Mouse (Mus musculus) intestine, embryonic 14.5 days (tissue): ENCODE data around the gene Cd81. TPM values are rescaled to one million over a fixed set of nuclear protein-coding genes. Genes with fewer than 3 reads are reported as not detected.

Experiments
- ATAC-seq: fragments of 200-750 bp; cut with Nextera tagmentation; replicated peaks from 2 replicates; pipeline ENCODE4 v1.8.0; 2017; ENCODE audit warnings: low read depth, moderate number of reproducible peaks, moderate TSS enrichment, moderate library complexity; ENCODE audit not compliant: low FRiP score, low TSS enrichment
- DNase-seq: peaks from one replicate; pipeline ENCODE4 v3.0.0-alpha.2; 2018; ENCODE audit warnings: low spot score
- H3K27ac ChIP-seq: fragments of 300-500 bp; sonication (generic); 2 replicates; pipeline ENCODE4 v1.5.1; 2014; ENCODE audit warnings: low read depth, mild to moderate bottlenecking, control low read depth
- H3K27me3 ChIP-seq: fragments of 300-500 bp; sonication (generic); replicated peaks from 2 replicates; pipeline ENCODE4 v1.6.1; 2014; ENCODE audit warnings: low read length, control low read depth; ENCODE audit not compliant: control insufficient read depth, insufficient read depth
- H3K36me3 ChIP-seq: fragments of 300-500 bp; sonication (generic); 2 replicates; pipeline ENCODE4 v1.6.1; 2014; ENCODE audit warnings: low read length, control low read depth; ENCODE audit not compliant: control insufficient read depth, insufficient read depth
- H3K4me1 ChIP-seq: fragments of 300-500 bp; sonication (generic); replicated peaks from 2 replicates; pipeline ENCODE4 v1.6.1; 2014; ENCODE audit warnings: low read length, control low read depth, mixed read lengths; ENCODE audit not compliant: control insufficient read depth, insufficient read depth
- H3K4me2 ChIP-seq: fragments of 300-500 bp; sonication (generic); 2 replicates; pipeline ENCODE4 v1.6.1; 2014; ENCODE audit warnings: low read length
- H3K4me3 ChIP-seq: fragments of 300-500 bp; sonication (generic); 2 replicates; pipeline ENCODE4 v1.5.1; 2014; ENCODE audit warnings: low read depth, low read length, control low read depth, mixed read lengths
- H3K9ac ChIP-seq: fragments of 300-500 bp; sonication (generic); 2 replicates; pipeline ENCODE4 v1.6.1; 2014; ENCODE audit warnings: mild to moderate bottlenecking, low read length
- H3K9me3 ChIP-seq: fragments of 300-500 bp; sonication (generic); 2 replicates; pipeline ENCODE4 v1.6.1; 2016; ENCODE audit warnings: low read length, control low read depth; ENCODE audit not compliant: control insufficient read depth
- WGBS: fragments of 180-500 bp; shearing (Covaris S2); extraction: QIAGEN DNeasy Blood & Tissue Kit; methylation state at CpG from one replicate; pipeline ENCODE4 v1.1.7; 2014; 5-methylcytosine and 5-hydroxymethylcytosine counted together
- polyA plus RNA-seq: library from polyadenylated mRNA; unstranded; fragments of >200 nt; fragmentation: Nextera tagmentation; extraction: Ambion mirVana; gene quantifications from 2 replicates; pipeline ENCODE4 v1.2.1, GENCODE M21; 2014

Cd81 gene
- polyA plus RNA-seq, 1 experiment from 2014 or later = 457 TPM

DNA sequence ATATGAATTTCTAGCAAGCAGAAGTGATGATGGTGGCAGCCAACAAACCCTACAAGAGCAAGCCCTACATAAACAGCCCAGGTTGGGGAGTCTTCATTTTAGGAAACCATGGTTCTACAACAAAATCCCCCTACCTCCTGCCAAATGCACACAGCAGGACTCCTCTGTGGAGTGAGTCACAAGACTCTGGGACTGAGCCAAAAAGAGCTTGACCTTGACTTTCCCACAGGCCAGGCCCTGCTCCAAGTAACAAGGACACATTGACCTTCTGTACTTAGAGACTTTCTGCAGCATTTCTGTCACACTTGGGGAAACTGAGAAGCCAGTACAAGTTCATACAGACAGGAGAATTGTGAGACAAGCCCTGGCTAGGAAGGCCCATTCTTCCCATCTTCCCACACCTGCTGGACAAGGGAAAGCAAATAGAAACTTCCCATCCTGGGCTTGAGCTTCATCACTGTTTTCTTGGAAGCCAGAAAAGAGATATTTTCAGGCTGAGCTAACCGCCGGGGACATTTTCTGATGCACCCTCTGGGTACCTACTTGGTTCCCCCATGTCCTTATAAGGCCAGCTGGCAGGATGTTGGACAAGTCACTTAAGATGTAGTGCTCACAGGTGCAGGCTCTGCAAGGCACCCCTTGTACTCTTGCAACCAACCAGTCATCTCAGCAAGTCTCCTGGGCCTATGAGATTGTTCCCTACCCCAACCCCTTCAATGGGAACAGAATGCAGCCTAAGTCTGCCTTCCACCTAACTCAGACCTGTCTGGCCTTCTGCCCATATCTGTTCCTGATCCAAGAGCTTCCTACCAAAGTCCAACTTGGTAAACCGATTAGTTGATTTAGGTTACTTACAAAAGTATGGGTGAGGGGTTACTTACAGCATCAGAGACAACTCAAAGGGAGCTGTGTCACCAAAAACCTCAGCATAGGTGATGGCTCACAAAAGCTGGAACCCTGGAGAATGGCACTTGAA, 2.4 kb upstream of the Cd81 start:
- no peaks in the 10 kb centered on the region for H3K36me3 ChIP-seq
- no peak overlapping the region for H3K4me3 ChIP-seq
- no peak overlapping the region for H3K9ac ChIP-seq
- H3K27me3 ChIP-seq = peaks cover 4% of the 10 kb centered on the region; the same call in 1 of the 2 replicates
- H3K9me3 ChIP-seq = 0 out of 2 replicates have a peak, but pooled peaks cover under 1% of the 10 kb centered on the region
- peaks cover 14% of the 10 kb centered on the region for H3K4me1 ChIP-seq
- no peak overlapping the region for H3K4me2 ChIP-seq
- H3K27ac ChIP-seq = no peak overlapping the region
- 97% methylated on average over 3 of the region's 3 CpGs for WGBS
- no peak for ATAC-seq
- no peak for DNase-seq

DNA sequence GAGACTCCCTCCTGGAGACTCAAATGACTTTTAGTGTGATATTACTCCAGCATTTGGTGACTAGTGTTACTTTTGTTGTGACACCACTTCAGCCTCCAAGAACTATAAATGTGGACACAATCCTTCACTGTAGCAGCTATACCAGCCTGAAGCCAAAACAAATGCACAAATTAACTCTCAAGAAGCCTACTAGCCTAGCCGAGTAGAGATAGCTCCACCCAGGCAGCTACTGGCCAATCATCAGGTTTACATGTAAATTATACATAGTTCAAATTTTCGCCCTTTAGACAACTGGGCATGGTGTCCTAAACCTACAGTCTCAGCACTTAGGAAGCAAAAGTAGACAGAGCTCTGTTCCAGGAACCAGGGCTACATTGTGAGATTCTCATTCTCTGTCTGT, 1.2 kb upstream of the Cd81 start:
- WGBS = 67% methylated on average over 2 of the region's 2 CpGs
- H3K9ac ChIP-seq = no peak overlapping the region
- ATAC-seq (no peak), DNase-seq (no peak)
- no peak overlapping the region for H3K4me3 ChIP-seq
- H3K27me3 ChIP-seq = peaks cover 4% of the 10 kb centered on the region; the same call in 1 of the 2 replicates
- H3K4me1 ChIP-seq = peaks cover 25% of the 10 kb centered on the region
- 0 out of 2 replicates have a peak, but pooled peaks cover 2% of the 10 kb centered on the region for H3K36me3 ChIP-seq
- no peaks in the 10 kb centered on the region for H3K9me3 ChIP-seq
- no peak overlapping the region for H3K4me2 ChIP-seq
- no peak overlapping the region for H3K27ac ChIP-seq

DNA sequence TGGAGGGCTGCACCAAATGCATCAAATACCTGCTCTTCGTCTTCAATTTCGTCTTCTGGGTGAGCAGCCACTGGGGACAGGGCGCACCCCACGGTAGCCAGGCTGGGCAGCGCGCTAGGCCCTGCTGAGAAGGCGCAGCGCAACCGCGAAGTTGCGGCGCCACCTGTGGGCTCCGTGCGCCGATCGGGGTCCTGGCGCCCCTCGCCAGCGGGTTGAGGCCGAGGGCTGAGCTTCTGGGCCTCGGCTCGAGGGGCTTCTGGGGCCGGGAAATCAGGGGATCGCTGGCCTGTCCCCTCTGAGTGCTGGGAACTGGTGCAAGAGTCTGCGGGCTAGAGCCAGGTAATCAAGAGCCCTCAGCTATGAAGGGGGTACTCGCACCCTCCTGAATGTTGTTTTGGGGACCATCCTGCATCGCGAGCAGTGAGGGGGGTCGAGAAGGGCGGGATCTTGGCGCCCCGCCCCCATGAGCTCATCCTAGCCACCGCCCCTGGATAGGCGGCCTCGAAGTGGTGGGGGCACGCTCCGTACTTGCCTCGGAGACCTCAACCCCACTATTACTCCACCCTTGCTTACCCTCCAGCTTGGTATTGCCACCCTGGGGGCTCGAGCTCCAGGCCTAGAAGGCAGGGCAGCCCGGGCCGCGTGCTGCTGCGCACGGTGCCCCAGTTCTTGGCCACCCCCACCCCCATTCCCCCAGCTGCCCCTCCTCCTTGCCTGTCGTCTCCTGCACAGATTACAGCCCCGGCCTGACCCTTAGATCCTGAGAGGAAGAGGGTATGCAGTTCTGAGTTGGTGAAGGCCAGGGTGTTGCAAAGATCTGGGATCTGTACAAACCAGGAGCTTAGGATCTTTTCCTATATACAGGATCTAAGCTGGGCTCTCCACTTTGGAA, 715 bp downstream of the Cd81 start:
- H3K9ac ChIP-seq = peak overlapping the region; percentile 92
- peak overlapping the region; percentile 98 for H3K4me3 ChIP-seq
- 0 out of 2 replicates have a peak, but pooled peaks cover 3% of the 10 kb centered on the region for H3K36me3 ChIP-seq
- H3K27me3 ChIP-seq = no peaks in the 10 kb centered on the region
- H3K9me3 ChIP-seq = no peaks in the 10 kb centered on the region
- peak overlapping the region; percentile 87 for H3K27ac ChIP-seq
- H3K4me1 ChIP-seq = peaks cover 44% of the 10 kb centered on the region
- DNase-seq (peak; percentile 85), ATAC-seq (peak; percentile 75)
- H3K4me2 ChIP-seq = peak overlapping the region; percentile 85
- under 1% methylated on average over 46 of the region's 46 CpGs for WGBS

DNA sequence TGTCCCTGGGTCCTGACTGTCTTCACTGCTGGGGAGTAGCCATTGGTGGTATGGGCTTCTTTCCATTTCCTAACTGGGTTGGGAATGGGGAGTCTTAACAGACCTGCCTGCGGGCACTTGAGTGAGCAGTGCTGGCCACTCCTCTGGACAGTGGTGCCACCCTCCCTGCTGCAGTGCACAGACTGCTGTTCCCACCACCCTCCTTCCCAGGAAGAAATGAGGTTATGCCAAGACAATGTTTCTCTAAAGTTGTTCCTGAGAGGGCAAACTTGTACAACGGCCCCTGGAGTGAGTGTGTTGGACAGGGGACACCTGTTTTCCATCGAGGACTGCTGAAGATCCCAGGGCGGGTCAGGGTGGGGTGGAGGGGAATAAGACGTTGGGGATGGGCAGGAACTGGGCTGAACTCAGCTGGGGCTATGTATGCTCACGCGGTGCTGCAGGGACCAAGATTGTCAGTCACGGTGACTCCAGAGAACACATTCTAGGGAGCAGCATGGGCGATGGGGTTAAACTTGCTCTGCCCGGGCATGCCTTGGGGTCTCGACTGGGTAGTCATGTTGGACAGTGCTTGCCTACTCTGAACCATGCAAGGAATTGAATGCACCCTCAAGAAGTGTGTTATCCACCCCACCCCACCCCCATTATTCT, 1.5 kb downstream of the Cd81 start:
- H3K4me2 ChIP-seq = peak overlapping the region; percentile 85
- H3K4me1 ChIP-seq = peaks cover 53% of the 10 kb centered on the region
- 34% methylated on average over 11 of the region's 11 CpGs for WGBS
- 0 out of 2 replicates have a peak, but pooled peaks cover 6% of the 10 kb centered on the region for H3K36me3 ChIP-seq
- H3K9ac ChIP-seq = peak overlapping the region; percentile 92
- ATAC-seq (no peak), DNase-seq (no peak)
- H3K27me3 ChIP-seq = no peaks in the 10 kb centered on the region
- H3K9me3 ChIP-seq = no peaks in the 10 kb centered on the region
- H3K4me3 ChIP-seq = peak overlapping the region; percentile 98
- H3K27ac ChIP-seq = peak overlapping the region; percentile 22; the same call in 1 of the 2 replicates

DNA sequence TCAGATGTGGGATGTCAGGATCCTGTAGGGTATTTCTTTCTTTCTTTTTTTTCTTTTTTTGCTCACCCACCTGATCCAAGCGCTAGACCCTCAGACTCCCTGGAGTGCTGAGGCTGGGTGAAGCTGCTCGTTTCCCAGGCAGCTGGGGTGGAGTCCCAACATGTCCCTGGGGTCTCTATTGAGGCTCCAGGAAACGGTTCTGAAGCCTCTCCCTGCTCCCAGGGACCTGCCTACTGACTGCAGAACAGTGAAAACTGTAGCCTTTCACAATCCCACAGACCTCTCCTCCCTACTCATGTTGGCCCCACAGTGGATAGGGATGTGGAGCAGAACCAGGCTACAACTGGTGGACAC, 2.0 kb downstream of the Cd81 start:
- H3K4me1 ChIP-seq = peaks cover 53% of the 10 kb centered on the region
- H3K4me2 ChIP-seq = peak overlapping the region; percentile 85
- peak overlapping the region; percentile 98 for H3K4me3 ChIP-seq
- no peaks in the 10 kb centered on the region for H3K9me3 ChIP-seq
- peak overlapping the region; percentile 92 for H3K9ac ChIP-seq
- WGBS = 50% methylated on average over 3 of the region's 3 CpGs
- no peak for ATAC-seq
- H3K27me3 ChIP-seq = no peaks in the 10 kb centered on the region
- H3K36me3 ChIP-seq = peaks cover 9% of the 10 kb centered on the region; the same call in 1 of the 2 replicates
- DNase-seq = no peak
- no peak overlapping the region for H3K27ac ChIP-seq

DNA sequence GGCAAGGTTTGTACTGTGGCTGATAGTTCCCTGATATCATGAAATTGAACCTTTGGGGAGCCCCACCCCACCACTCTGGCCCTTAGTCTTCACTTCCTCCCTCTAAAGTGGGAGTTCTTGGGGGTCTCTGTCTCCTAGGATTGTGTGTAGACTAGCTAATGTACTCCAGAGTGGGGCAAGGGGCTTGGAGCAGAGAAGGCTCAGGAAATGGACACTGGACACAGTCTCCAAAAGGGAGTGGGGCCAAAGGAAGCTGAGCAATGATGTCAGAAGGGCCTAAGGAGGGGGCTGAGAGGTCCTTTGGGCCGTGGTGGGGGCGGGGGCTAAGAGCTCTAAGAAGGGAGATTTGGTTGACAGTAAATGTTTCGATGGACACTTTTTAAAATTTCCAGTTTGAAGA, 2.5 kb downstream of the Cd81 start:
- Histone ChIP-seq H3K27ac (no peak overlapping the region), H3K36me3 (peaks cover 13% of the 10 kb centered on the region; the same call in 1 of the 2 replicates)
- WGBS = 82% methylated on average over 3 of the region's 3 CpGs

DNA sequence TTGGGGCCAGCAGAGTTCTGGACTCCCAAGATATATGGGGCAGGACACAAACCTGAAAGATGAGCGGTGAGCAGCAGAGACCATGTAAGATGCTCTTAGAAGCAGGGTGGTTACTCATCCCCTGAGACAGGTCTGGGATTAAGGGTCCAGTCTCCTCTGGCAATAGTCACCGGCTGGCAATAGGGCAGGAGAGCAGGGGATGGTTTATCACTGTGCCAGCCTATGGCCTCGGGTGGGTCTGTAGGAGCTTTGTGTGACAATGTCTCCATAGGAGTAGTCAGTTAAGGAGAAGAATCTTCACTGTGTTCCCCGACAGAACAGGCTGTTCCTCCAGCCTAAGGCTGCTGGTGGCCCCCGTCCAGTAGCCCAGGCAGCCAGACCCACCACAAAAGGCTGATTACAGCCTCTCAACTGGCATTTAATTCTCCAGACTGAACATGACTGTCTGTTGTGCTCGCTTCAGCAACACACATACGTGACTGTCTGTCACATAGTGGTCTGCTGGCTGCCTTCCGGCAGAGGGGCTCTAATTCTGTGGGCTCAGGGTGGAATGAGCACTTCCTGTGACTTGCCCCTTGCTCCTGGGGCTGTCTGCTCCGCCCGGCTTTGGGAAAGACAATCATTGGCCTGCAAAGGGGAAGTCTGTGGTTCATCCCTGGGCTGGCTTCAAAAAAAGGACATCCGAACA, 3.1 kb downstream of the Cd81 start:
- no peaks in the 10 kb centered on the region for H3K9me3 ChIP-seq
- DNase-seq (no peak), ATAC-seq (no peak)
- H3K27me3 ChIP-seq = no peaks in the 10 kb centered on the region
- WGBS = 70% methylated on average over 11 of the region's 11 CpGs
- H3K36me3 ChIP-seq = peaks cover 17% of the 10 kb centered on the region; the same call in 1 of the 2 replicates
- no peak overlapping the region for H3K27ac ChIP-seq
- peak overlapping the region; percentile 85 for H3K4me2 ChIP-seq
- no peak overlapping the region for H3K9ac ChIP-seq
- no peak overlapping the region for H3K4me3 ChIP-seq
- H3K4me1 ChIP-seq = peaks cover 53% of the 10 kb centered on the region

More for the DNA sequence above, 2.5 kb downstream of the Cd81 start:
- H3K4me2 ChIP-seq = peak overlapping the region; percentile 85
- peak overlapping the region; percentile 92; the same call in 1 of the 2 replicates for H3K9ac ChIP-seq
- H3K4me3 ChIP-seq = peak overlapping the region; percentile 98
- DNase-seq (no peak), ATAC-seq (no peak)
- H3K9me3 ChIP-seq = no peaks in the 10 kb centered on the region
- H3K27me3 ChIP-seq = no peaks in the 10 kb centered on the region
- H3K4me1 ChIP-seq = peaks cover 53% of the 10 kb centered on the region
